Mouse (Mus musculus): ENCODE results near the gene Nck1. TPM values are rescaled to one million over a fixed set of nuclear protein-coding genes. Genes with fewer than 3 reads are reported as not detected.
A peak's percentile ranks its signal among the peaks of the same experiment; 100 is the strongest.

Nck1 gene
- polyA plus RNA-seq, 1 experiment from 2014 or later, result 62.8 TPM

GRCm38 (mm10) chr9:100465988-100466387 is 79.9 kb downstream of the Nck1 start:
- no peaks in the 10 kb centered on the region for H3K36me3 ChIP-seq
- ATAC-seq, result no peak
- H3K4me2 ChIP-seq (replicated peaks), result no peak overlapping the region
- H3K4me1 ChIP-seq (replicated peaks), result peaks cover 3% of the 10 kb centered on the region; the same call in 1 of the 2 replicates
- no peak overlapping the region for H3K9ac ChIP-seq
- 94% methylated on average over 9 of the region's 9 CpGs for WGBS
- H3K4me3 ChIP-seq (replicated peaks), result no peak overlapping the region
- no peak overlapping the region for H3K27ac ChIP-seq
- H3K27me3 ChIP-seq (replicated peaks), result no peaks in the 10 kb centered on the region
- no peaks in the 10 kb centered on the region for H3K9me3 ChIP-seq

- Histone ChIP-seq H3K4me1 (replicated peaks) (no peaks in the 10 kb centered on the region), H3K9me3 (no peaks in the 10 kb centered on the region), H3K4me2 (replicated peaks) (no peak overlapping the region), H3K36me3 (no peaks in the 10 kb centered on the region), H3K27me3 (replicated peaks) (no peaks in the 10 kb centered on the region), H3K27ac (no peak overlapping the region), H3K9ac (no peak overlapping the region), H3K4me3 (replicated peaks) (no peak overlapping the region)
- 90% methylated on average over 5 of the region's 5 CpGs for WGBS
- ATAC-seq, result no peak
These were observed 80.6 kb downstream of the Nck1 start for GRCm38 (mm10) chr9:100465380-100465779.

- no peak overlapping the region for H3K4me3 ChIP-seq (replicated peaks)
- ATAC-seq, result no peak
- no peaks in the 10 kb centered on the region for H3K27me3 ChIP-seq (replicated peaks)
- 62% methylated on average over 2 of the region's 2 CpGs for WGBS
- H3K4me2 ChIP-seq (replicated peaks), result no peak overlapping the region
- H3K36me3 ChIP-seq, result no peaks in the 10 kb centered on the region
- H3K4me1 ChIP-seq (replicated peaks), result no peaks in the 10 kb centered on the region
- no peaks in the 10 kb centered on the region for H3K9me3 ChIP-seq
- H3K27ac ChIP-seq, result no peak overlapping the region
- H3K9ac ChIP-seq, result no peak overlapping the region
These were observed 82.2 kb downstream of the Nck1 start for GRCm38 (mm10) chr9:100463771-100464170.

DNA sequence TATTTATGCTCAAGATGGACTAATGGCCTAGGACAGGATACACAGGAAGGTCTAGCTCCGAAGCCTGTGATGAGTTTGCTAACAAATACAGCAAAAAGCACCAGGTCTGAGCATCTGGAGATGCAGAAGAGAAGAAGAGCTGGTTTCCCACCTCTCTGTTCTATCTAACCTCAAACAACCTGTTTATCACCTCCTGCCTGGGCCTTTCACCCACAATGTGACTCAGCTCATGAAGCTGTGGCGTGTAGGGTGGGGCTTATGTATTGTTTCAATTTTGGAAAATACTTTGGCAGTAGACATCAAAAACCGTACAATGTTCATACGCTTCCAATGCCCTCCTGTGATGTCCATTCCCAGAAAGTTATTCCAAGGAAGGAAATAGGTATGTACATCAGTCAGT is 83.8 kb downstream of the Nck1 start:
- Histone ChIP-seq H3K4me2 (replicated peaks) (no peak overlapping the region), H3K36me3 (no peaks in the 10 kb centered on the region), H3K9me3 (no peaks in the 10 kb centered on the region), H3K27ac (no peak overlapping the region), H3K9ac (no peak overlapping the region), H3K4me1 (replicated peaks) (no peaks in the 10 kb centered on the region), H3K4me3 (replicated peaks) (no peak overlapping the region), H3K27me3 (replicated peaks) (no peaks in the 10 kb centered on the region)
- ATAC-seq, result no peak
- 92% methylated on average over 4 of the region's 4 CpGs for WGBS

- H3K36me3 ChIP-seq, result no peaks in the 10 kb centered on the region
- H3K4me2 ChIP-seq (replicated peaks), result no peak overlapping the region
- H3K27me3 ChIP-seq (replicated peaks), result no peaks in the 10 kb centered on the region
- H3K4me1 ChIP-seq (replicated peaks), result no peaks in the 10 kb centered on the region
- H3K27ac ChIP-seq, result no peak overlapping the region
- ATAC-seq, result no peak
- H3K9ac ChIP-seq, result no peak overlapping the region
- no peaks in the 10 kb centered on the region for H3K9me3 ChIP-seq
- no peak overlapping the region for H3K4me3 ChIP-seq (replicated peaks)
- 87% methylated on average over 9 of the region's 9 CpGs for WGBS
These were observed 84.3 kb downstream of the Nck1 start for GRCm38 (mm10) chr9:100461671-100462070.

- H3K9me3 ChIP-seq, result no peaks in the 10 kb centered on the region
These were observed 85.7 kb downstream of the Nck1 start for GRCm38 (mm10) chr9:100460203-100460602.

DNA sequence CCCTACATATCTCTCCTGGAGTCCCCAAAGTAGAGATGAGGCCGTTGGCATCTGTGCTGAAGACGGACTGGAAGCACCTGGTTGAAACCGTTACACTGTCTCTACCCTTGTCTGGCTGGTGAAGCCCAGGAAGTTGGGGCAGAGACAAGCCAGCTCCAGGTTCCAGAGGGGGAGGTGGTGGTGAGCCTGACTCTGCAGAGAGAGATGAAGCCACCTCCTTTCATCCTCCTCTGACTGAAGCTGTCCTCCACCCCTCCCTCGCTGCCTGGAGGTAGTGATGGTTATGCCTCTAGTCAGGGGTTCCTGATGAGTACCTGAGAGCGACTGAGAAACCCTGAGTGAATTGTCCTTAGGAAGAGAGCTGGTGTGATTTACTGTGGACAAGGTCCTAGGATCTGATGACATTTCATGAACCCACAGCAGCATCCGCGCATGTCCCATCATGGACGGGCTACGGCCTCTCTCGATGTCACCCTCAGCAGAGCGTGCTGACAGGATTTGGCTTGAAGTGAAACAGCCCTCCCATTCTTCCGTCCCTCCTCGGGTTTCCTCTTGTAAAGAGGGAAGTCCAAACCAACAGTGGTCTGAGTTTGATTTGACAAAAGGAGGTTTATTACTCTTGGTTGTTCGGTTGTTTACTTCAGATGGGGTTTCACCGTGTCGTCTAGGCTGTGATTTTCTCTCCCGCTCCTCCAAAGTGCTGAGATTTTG is 87.8 kb downstream of the Nck1 start:
- Histone ChIP-seq H3K4me1 (replicated peaks) (peaks cover 4% of the 10 kb centered on the region; the same call in 1 of the 2 replicates), H3K9me3 (no peaks in the 10 kb centered on the region), H3K27me3 (replicated peaks) (no peaks in the 10 kb centered on the region), H3K9ac (no peak overlapping the region), H3K4me2 (replicated peaks) (no peak overlapping the region), H3K27ac (no peak overlapping the region), H3K4me3 (replicated peaks) (no peak overlapping the region), H3K36me3 (no peaks in the 10 kb centered on the region)
- 75% methylated on average over 17 of the region's 17 CpGs for WGBS
- ATAC-seq, result no peak

More at GRCm38 (mm10) chr9:100460203-100460602, 85.7 kb downstream of the Nck1 start:
- Histone ChIP-seq H3K27ac (no peak overlapping the region), H3K27me3 (replicated peaks) (no peaks in the 10 kb centered on the region), H3K9ac (no peak overlapping the region), H3K36me3 (no peaks in the 10 kb centered on the region), H3K4me3 (replicated peaks) (no peak overlapping the region), H3K4me1 (replicated peaks) (no peaks in the 10 kb centered on the region), H3K4me2 (replicated peaks) (no peak overlapping the region)
- WGBS, result 100% methylated on average over 9 of the region's 9 CpGs
- ATAC-seq, result no peak

DNA sequence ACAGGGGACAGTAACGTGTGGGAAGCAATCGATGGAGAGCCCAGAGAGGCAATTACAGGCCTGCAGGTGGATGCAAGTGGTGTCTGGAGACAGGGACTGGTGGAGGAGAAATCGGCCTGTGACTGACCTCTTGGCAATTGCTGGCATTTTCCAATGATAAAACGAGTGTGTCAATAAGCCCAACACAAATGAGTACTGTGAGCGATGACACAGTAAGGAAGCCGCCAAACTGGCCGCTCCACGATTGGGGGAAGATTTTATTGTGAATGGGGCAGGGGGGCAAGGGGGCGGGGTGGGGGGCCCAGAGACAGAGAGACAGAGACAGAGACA is 91.3 kb downstream of the Nck1 start:
- Histone ChIP-seq H3K27ac (no peak overlapping the region), H3K36me3 (no peaks in the 10 kb centered on the region), H3K27me3 (replicated peaks) (no peaks in the 10 kb centered on the region), H3K9ac (peak overlapping the region; percentile 37), H3K4me2 (replicated peaks) (peak overlapping the region; percentile 80), H3K4me1 (replicated peaks) (peaks cover 4% of the 10 kb centered on the region; the same call in 1 of the 2 replicates), H3K9me3 (no peaks in the 10 kb centered on the region), H3K4me3 (replicated peaks) (peak overlapping the region; percentile 40)
- WGBS, result 17% methylated on average over 9 of the region's 9 CpGs
- ATAC-seq, result 0 out of 2 replicates have a peak, but pooled peaks have one; percentile 5

DNA sequence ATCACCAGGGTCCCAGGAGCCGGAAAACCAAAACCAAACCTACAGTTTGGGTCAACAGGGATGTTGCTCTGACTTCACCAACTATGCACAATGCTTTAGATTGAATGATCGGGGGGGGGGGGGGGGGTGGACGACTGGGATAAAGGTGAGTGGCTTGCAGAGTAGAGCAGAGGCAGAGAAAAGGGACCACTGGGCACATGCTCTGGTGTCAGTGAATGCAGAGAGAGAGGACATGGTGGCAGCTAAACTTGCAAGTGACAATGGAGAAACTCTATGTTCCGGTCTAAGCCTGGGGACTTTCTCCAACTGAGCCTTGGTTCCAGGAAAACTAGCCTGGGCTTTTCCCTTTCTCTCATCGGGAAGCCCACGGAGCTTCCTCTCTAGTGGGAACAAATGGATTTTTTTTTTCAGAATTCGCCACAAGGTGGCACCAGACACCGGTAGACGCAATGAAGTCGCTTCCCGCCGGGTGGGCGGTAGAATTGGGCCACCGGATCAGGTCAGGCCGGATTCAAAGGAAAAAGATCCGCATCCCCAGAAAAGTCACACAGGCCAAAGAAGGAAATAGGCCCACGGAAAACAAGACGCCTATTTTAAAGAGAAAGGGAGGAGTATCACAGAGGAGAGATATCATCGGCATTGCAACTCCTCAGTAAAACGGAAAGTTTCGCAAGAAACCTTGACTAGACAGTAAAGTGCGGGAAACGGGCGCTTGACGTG is 91.8 kb downstream of the Nck1 start:
- H3K9ac ChIP-seq, result peak overlapping the region; percentile 37
- peaks cover 4% of the 10 kb centered on the region; the same call in 1 of the 2 replicates for H3K4me1 ChIP-seq (replicated peaks)
- no peak overlapping the region for H3K27ac ChIP-seq
- H3K9me3 ChIP-seq, result no peaks in the 10 kb centered on the region
- no peaks in the 10 kb centered on the region for H3K36me3 ChIP-seq
- peak overlapping the region; percentile 40 for H3K4me3 ChIP-seq (replicated peaks)
- ATAC-seq, result peak; percentile 61
- no peaks in the 10 kb centered on the region for H3K27me3 ChIP-seq (replicated peaks)
- H3K4me2 ChIP-seq (replicated peaks), result peak overlapping the region; percentile 80
- 5% methylated on average over 24 of the region's 25 CpGs for WGBS

GRCm38 (mm10) chr9:100452432-100452831 is 93.5 kb downstream of the Nck1 start:
- 49% methylated on average over 6 of the region's 6 CpGs for WGBS
- no peaks in the 10 kb centered on the region for H3K9me3 ChIP-seq
- no peak overlapping the region for H3K27ac ChIP-seq
- H3K4me1 ChIP-seq (replicated peaks), result peaks cover 4% of the 10 kb centered on the region; the same call in 1 of the 2 replicates
- no peaks in the 10 kb centered on the region for H3K27me3 ChIP-seq (replicated peaks)
- no peak overlapping the region for H3K4me2 ChIP-seq (replicated peaks)
- no peaks in the 10 kb centered on the region for H3K36me3 ChIP-seq
- no peak overlapping the region for H3K9ac ChIP-seq
- peak; percentile 54 for ATAC-seq
- no peak overlapping the region for H3K4me3 ChIP-seq (replicated peaks)

DNA sequence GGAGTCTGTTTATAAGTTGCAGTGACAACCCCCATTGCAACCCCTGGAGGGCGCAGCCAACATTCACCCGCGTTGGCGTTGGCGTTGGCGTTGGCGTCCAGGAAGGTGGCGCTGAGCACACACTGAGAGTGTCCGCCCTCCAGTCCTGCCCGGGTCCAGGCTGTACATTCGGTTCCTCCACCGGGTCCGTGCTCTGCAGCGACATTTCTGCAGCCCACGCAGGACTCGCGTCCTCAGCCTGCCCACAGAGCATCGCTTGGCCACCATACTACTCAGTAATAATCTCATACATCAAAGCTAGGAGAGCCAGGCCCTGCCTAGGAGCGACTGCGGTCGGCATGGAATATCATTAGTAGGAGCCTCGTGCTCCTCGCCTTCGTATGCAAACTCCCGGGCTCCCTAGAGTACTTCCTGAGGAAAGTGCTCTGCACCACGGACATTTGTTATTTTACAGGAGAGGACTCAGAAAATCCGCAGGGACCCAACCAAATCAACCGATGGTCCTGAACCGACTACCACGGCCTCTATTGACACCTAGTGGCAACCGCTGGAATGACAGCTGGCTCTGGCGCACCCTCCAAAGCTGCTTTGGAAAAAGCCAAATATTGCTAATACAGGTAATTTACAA is 99.8 kb downstream of the Nck1 start:
- H3K27me3 ChIP-seq (replicated peaks), result no peaks in the 10 kb centered on the region
- 0 out of 2 replicates have a peak, but pooled peaks cover 4% of the 10 kb centered on the region for H3K4me1 ChIP-seq (replicated peaks)
- H3K27ac ChIP-seq, result no peak overlapping the region
- ATAC-seq, result peak; percentile 87
- peak overlapping the region; percentile 51 for H3K4me3 ChIP-seq (replicated peaks)
- H3K36me3 ChIP-seq, result no peaks in the 10 kb centered on the region
- no peaks in the 10 kb centered on the region for H3K9me3 ChIP-seq
- WGBS, result under 1% methylated on average over 32 of the region's 32 CpGs
- peak overlapping the region; percentile 41 for H3K9ac ChIP-seq
- peak overlapping the region; percentile 95 for H3K4me2 ChIP-seq (replicated peaks)

Data from intestine, embryonic 15.5 days (tissue).